Mouse (Mus musculus): ENCODE measurements at regions not wholly inside any gene's neighbourhood (a gene's known extent, or its start where the extent isn't known, plus 50 kb on each side); places are given as distances from the start of the nearest gene placed in this dataset.

DNA sequence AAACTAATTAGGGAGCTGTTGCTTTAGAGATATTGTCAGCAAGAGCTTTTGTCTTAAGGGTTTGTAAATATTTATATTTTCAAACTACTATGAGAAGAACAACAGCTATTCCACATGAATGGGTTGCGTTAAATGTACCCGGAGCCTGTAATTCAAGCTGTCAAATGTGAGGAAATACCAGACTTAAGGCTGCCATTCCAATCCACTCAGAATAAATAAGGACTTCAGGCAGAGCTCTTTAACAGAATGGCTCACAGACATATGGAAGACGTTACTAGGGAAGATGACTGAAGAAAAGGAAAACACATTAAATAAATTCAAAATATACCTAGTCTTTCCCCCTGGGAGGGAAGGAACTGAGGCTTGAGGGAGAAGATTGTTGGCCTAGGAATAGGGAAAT, 400.7 kb upstream of the Pappa start:
- H3K36me3 ChIP-seq (replicated peaks) = no peaks in the 10 kb centered on the region
- H3K4me1 ChIP-seq = no peaks in the 10 kb centered on the region
- WGBS = 68% methylated on average over 3 of the region's 3 CpGs
- no peak overlapping the region for H3K4me3 ChIP-seq
- no peak overlapping the region for H3K9ac ChIP-seq
- no peak overlapping the region for H3K4me2 ChIP-seq
- no peaks in the 10 kb centered on the region for H3K27me3 ChIP-seq (replicated peaks)
- H3K27ac ChIP-seq = no peak overlapping the region
- H3K9me3 ChIP-seq = no peaks in the 10 kb centered on the region
- no peak for ATAC-seq (replicated peaks)

DNA sequence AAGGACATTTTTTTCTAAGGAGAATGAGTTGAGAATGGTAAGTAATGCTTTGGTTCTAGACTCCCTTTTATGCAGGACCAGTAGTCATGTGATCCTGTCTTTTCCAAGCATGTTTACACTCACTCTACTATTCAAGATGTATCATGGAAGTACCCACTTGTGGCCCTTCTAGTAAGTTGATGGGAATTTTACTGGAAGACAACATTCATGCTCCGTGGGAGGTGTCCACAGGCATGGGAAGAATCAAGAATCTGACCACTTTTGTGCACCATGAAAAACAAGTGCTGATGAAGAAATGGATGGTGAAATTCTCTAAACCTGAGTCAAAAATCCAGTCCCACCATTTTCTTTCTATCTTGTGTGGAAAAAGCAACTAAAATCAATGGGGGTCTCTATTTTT, 399.1 kb upstream of the Pappa start:
- H3K36me3 ChIP-seq (replicated peaks) = no peaks in the 10 kb centered on the region
- H3K4me2 ChIP-seq = no peak overlapping the region
- no peak overlapping the region for H3K27ac ChIP-seq
- no peak overlapping the region for H3K9ac ChIP-seq
- no peak for ATAC-seq (replicated peaks)
- WGBS = 76% methylated on average over 1 of the region's 1 CpGs
- H3K4me1 ChIP-seq = no peaks in the 10 kb centered on the region
- no peak overlapping the region for H3K4me3 ChIP-seq
- no peaks in the 10 kb centered on the region for H3K27me3 ChIP-seq (replicated peaks)
- H3K9me3 ChIP-seq = no peaks in the 10 kb centered on the region

DNA sequence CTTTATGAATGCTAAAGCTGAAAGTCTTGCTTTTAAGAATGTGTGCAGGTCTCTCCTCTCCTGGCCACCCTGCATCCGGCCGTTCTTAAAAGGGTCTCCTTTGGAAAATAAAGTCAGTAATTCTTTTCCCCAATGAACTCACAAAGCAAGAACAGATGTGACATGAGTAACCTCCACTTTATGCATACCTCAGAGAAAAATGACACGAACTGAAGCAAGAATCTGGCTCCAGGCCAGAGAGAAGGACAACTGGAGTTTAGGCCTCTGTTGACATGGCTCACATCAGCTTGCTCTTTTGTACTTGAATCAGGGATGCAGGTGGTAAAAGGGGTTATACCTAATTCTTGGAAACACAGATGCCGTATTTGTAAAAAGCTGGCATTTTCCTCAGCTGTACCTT, 368.0 kb upstream of the Pappa start:
- H3K9ac ChIP-seq = no peak overlapping the region
- no peaks in the 10 kb centered on the region for H3K4me1 ChIP-seq
- H3K9me3 ChIP-seq = no peaks in the 10 kb centered on the region
- 72% methylated on average over 4 of the region's 4 CpGs for WGBS
- no peak overlapping the region for H3K4me2 ChIP-seq
- ATAC-seq (replicated peaks) = no peak
- no peak overlapping the region for H3K4me3 ChIP-seq
- H3K27me3 ChIP-seq (replicated peaks) = no peaks in the 10 kb centered on the region
- H3K36me3 ChIP-seq (replicated peaks) = no peaks in the 10 kb centered on the region
- H3K27ac ChIP-seq = no peak overlapping the region

DNA sequence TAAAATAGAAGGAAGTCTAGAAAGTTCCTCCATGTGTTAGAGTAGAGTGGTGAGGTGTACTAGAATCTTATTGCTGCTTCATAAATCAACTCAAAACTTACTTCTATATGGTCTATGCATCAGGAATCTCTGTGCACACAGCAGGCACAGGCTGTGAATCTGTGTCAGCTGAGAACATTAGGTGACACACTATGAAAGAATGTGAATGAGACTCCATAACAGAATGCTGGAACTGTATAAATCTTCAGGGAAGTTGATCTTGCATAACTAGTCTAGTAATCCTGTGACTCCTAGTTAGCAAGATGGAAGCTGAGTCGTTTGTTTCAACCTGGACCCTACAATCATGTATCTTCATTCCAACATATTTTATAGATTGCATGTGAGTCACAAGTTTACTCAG, 355.4 kb upstream of the Pappa start:
- no peak overlapping the region for H3K4me2 ChIP-seq
- no peak overlapping the region for H3K4me3 ChIP-seq
- H3K9me3 ChIP-seq = no peaks in the 10 kb centered on the region
- no peak for ATAC-seq (replicated peaks)
- WGBS = 78% methylated on average over 1 of the region's 1 CpGs
- H3K9ac ChIP-seq = no peak overlapping the region
- no peaks in the 10 kb centered on the region for H3K27me3 ChIP-seq (replicated peaks)
- no peak overlapping the region for H3K27ac ChIP-seq
- H3K4me1 ChIP-seq = no peaks in the 10 kb centered on the region
- H3K36me3 ChIP-seq (replicated peaks) = no peaks in the 10 kb centered on the region

DNA sequence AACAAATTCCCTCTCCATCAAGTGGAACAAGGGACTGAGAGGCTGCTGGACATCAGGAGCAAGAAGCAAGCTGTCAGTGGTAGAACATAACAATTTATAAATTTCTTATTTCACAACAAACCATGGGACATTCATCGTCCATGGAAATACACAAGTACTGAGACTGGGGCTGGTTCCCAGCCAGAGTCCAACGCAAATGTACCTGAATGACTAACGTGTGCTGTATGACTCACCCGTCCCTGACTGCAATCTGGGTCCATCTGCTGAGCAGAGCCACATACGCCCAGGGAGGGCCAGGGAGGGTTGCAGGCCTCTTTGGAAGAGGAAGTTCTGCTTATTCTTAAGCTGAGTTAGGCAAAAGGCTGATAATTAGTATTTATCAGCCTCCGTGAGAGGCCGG, 320.1 kb upstream of the Pappa start:
- Histone ChIP-seq H3K4me3 (no peak overlapping the region), H3K9ac (no peak overlapping the region), H3K4me1 (no peaks in the 10 kb centered on the region), H3K27me3 (replicated peaks) (no peaks in the 10 kb centered on the region), H3K27ac (no peak overlapping the region), H3K4me2 (no peak overlapping the region), H3K36me3 (replicated peaks) (no peaks in the 10 kb centered on the region), H3K9me3 (no peaks in the 10 kb centered on the region)
- ATAC-seq (replicated peaks) = no peak
- 93% methylated on average over 7 of the region's 7 CpGs for WGBS

DNA sequence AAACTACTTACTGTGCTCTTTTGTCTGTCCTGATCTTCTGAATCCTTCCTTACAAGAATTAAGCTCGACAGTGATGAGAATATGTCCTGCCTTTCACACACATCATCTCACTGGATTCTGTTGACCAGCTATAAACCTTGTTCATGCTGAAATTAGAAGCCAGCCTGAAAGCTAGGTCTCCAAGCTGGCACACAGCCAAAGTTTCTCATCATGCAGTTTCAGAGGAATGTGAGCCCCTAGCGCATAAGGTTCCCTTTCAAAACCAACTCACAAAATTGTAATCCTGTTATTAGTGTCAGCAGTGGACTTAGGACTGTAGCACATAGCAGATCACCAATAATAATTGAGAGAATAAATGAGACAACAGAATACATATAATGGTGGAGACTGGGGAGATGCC, 319.0 kb upstream of the Pappa start:
- H3K27ac ChIP-seq = no peak overlapping the region
- no peak overlapping the region for H3K4me3 ChIP-seq
- ATAC-seq (replicated peaks) = no peak
- no peaks in the 10 kb centered on the region for H3K4me1 ChIP-seq
- no peaks in the 10 kb centered on the region for H3K9me3 ChIP-seq
- no peak overlapping the region for H3K4me2 ChIP-seq
- WGBS = 52% methylated on average over 2 of the region's 2 CpGs
- no peaks in the 10 kb centered on the region for H3K36me3 ChIP-seq (replicated peaks)
- H3K27me3 ChIP-seq (replicated peaks) = no peaks in the 10 kb centered on the region
- H3K9ac ChIP-seq = no peak overlapping the region

DNA sequence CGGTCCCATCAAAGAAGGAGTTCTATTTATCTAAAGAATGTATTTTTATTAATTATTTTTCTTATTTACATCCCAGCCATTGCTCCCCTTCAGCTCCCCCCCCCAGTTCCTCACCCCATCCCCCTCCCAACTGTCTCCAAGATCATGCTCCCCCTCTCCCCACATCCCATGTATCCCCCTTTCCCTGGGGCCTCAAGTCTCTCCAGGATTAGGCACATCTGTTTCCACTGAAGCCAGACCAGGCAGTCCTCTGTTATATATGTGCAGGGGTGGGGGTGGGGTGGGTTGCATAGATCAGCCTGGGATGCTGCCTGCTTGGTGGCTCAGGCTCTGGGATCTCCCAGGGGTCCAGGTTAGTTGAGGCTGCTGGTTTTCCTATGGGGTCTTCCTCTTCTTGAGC, 316.8 kb upstream of the Pappa start:
- 92% methylated on average over 1 of the region's 1 CpGs for WGBS
- Histone ChIP-seq H3K4me3 (no peak overlapping the region), H3K36me3 (replicated peaks) (no peaks in the 10 kb centered on the region), H3K9me3 (no peaks in the 10 kb centered on the region), H3K27ac (no peak overlapping the region), H3K9ac (no peak overlapping the region), H3K4me2 (no peak overlapping the region), H3K4me1 (no peaks in the 10 kb centered on the region), H3K27me3 (replicated peaks) (no peaks in the 10 kb centered on the region)
- ATAC-seq (replicated peaks) = no peak

DNA sequence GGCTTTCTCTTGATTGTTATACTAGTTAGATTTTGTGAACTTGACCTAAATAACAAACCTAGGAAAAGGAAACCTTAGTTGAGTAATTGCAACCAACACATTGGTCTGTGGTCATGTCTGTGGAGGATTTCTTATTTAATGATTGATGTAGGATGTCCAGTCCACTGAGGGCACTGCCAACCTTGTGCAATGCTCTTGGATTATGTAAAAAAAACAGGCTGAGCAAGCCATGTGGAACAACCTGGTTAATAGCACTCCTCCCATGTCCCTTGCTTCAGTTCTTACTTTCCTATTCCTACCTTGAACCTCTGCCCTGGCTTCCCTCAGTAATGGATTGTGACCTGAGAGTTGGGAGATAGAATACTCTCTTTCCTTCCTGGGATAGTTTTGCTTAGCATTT, 312.0 kb upstream of the Pappa start:
- ATAC-seq (replicated peaks) = no peak
- no peaks in the 10 kb centered on the region for H3K36me3 ChIP-seq (replicated peaks)
- no peak overlapping the region for H3K9ac ChIP-seq
- no peaks in the 10 kb centered on the region for H3K27me3 ChIP-seq (replicated peaks)
- no peak overlapping the region for H3K4me2 ChIP-seq
- no peaks in the 10 kb centered on the region for H3K9me3 ChIP-seq
- H3K27ac ChIP-seq = no peak overlapping the region
- H3K4me3 ChIP-seq = no peak overlapping the region
- no peaks in the 10 kb centered on the region for H3K4me1 ChIP-seq

DNA sequence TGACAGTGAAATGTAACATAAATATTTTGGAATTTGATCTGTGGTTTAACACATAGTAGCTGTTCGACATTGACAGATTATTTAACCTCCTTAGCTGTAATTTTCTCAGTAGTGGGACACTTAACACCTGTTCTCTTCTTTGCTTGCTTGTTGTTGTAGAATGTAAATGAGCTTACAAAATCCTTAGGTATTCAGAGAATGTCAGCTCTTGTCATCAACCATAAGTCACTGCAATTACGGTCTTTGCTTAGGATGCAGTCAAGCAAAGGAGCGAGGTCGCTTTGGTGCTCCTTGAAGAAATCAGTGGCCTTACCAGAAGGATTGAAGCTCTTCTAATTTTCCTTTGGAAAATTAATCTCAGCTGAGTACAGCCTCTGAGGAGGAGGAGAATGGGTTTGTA, 311.2 kb upstream of the Pappa start:
- WGBS = 85% methylated on average over 4 of the region's 4 CpGs
- H3K4me3 ChIP-seq = no peak overlapping the region

DNA sequence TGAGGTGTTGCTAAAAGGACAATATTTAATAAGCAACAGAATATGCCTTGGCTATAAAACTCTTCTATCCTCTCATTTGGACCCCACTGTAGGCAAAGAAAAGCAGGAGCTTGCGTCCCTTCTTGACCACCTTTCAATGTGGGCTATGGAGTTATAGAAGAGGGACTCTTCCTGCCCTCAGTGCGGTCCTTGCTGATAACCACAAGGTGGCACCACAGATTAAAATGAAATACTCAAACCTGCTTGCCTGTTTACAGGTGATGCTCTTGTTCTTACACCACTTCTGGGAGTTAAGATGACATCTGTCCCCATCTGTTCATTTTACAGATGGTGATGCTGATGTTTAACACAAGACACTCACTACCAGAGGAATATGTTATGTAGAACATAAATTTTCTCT, 291.1 kb upstream of the Pappa start:
- 60% methylated on average over 2 of the region's 2 CpGs for WGBS

More for the DNA sequence above, 311.2 kb upstream of the Pappa start:
- no peak overlapping the region for H3K27ac ChIP-seq
- no peak for ATAC-seq (replicated peaks)
- H3K9ac ChIP-seq = no peak overlapping the region
- H3K9me3 ChIP-seq = no peaks in the 10 kb centered on the region
- no peaks in the 10 kb centered on the region for H3K36me3 ChIP-seq (replicated peaks)
- no peak overlapping the region for H3K4me2 ChIP-seq
- H3K27me3 ChIP-seq (replicated peaks) = no peaks in the 10 kb centered on the region
- H3K4me1 ChIP-seq = no peaks in the 10 kb centered on the region

DNA sequence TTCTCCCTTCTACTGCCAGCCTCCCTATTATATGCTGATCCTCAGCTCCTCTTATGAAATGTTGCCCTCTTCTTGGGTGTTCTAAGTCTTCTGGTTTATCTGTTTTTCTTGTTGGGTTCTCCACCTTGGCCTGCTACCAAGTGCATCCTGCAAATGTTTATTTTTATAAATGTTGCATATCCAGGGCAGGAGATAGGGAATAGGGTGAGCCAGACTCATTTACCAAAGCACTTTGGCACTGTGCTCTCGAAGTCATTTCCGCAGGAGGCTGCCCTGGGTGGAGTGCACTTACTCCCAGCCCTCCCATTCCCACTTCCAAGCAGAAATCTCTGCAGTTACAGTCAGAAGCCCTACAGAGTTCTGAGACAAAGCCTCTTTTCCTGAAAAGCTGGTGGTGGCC, 249.5 kb upstream of the Pappa start:
- H3K27ac ChIP-seq = no peak overlapping the region
- WGBS = 91% methylated on average over 2 of the region's 2 CpGs
- H3K4me1 ChIP-seq = no peaks in the 10 kb centered on the region
- ATAC-seq (replicated peaks) = no peak
- no peak overlapping the region for H3K4me2 ChIP-seq
- no peak overlapping the region for H3K4me3 ChIP-seq
- no peaks in the 10 kb centered on the region for H3K27me3 ChIP-seq (replicated peaks)
- H3K9ac ChIP-seq = no peak overlapping the region
- H3K9me3 ChIP-seq = no peaks in the 10 kb centered on the region
- H3K36me3 ChIP-seq (replicated peaks) = no peaks in the 10 kb centered on the region

More for the DNA sequence above, 291.1 kb upstream of the Pappa start:
- no peak overlapping the region for H3K9ac ChIP-seq
- H3K36me3 ChIP-seq (replicated peaks) = no peaks in the 10 kb centered on the region
- H3K27ac ChIP-seq = no peak overlapping the region
- H3K4me2 ChIP-seq = no peak overlapping the region
- H3K4me3 ChIP-seq = no peak overlapping the region
- no peaks in the 10 kb centered on the region for H3K27me3 ChIP-seq (replicated peaks)
- no peak for ATAC-seq (replicated peaks)
- no peaks in the 10 kb centered on the region for H3K4me1 ChIP-seq
- no peaks in the 10 kb centered on the region for H3K9me3 ChIP-seq

DNA sequence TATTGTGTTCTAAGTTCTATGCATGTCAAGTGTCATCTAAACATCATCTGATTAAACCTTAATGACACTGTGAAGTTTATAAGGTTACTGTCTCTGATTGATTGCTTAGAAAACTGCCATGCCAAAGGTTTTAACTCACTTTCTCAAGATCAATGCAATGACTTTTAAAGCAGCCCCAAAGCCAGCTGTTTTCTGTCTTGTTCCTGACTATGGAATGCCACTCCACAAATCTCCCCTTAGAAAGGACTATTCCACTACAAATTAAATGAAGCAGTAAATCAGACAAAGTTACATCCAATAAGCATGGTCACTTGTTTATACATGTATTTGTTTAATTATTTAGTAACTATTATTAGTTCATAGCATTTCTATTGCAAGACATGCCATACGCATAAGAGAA, 247.1 kb upstream of the Pappa start:
- Histone ChIP-seq H3K27me3 (replicated peaks) (no peaks in the 10 kb centered on the region), H3K36me3 (replicated peaks) (no peaks in the 10 kb centered on the region), H3K4me3 (no peak overlapping the region), H3K4me1 (no peaks in the 10 kb centered on the region), H3K9ac (no peak overlapping the region), H3K4me2 (no peak overlapping the region), H3K27ac (no peak overlapping the region), H3K9me3 (no peaks in the 10 kb centered on the region)
- 96% methylated on average over 1 of the region's 1 CpGs for WGBS
- ATAC-seq (replicated peaks) = no peak

DNA sequence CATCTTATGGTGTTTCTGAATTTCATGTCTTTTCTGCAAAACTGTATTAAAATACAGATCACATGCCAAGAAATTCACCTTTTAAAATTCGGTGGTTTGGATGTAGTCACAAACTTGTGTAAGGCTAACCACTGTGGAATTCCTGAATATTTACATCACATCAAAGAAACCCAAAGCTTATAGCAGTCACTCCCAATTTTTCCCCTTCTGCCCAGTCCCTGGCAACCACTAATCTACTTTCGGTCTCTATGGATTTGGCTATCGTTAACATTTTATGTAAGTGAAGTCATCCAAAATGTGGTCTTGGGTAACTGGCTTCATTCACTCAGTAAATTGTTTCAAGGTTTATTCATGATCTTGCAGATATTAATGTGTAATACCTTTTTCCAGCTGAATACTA, 226.0 kb upstream of the Pappa start:
- Histone ChIP-seq H3K36me3 (replicated peaks) (no peaks in the 10 kb centered on the region), H3K4me2 (no peak overlapping the region), H3K27me3 (replicated peaks) (no peaks in the 10 kb centered on the region), H3K9me3 (no peaks in the 10 kb centered on the region), H3K27ac (no peak overlapping the region), H3K4me1 (no peaks in the 10 kb centered on the region), H3K4me3 (no peak overlapping the region), H3K9ac (no peak overlapping the region)
- no peak for ATAC-seq (replicated peaks)
- WGBS = 75% methylated on average over 3 of the region's 3 CpGs

Data from midbrain, embryonic 15.5 days (tissue).